Mouse (Mus musculus): Measurements from ENCODE around the gene Ppp1r13b. TPM values are rescaled to one million over a fixed set of nuclear protein-coding genes. Genes with fewer than 3 reads are reported as not detected.
A peak's percentile ranks its signal among the peaks of the same experiment; 100 is the strongest.

The Ppp1r13b gene
- total RNA-seq, 2 experiments from 2014 or later, result 8.5 to 9.0 TPM

GRCm38 (mm10) chr12:111809762-111810161 lies 98.1 kb downstream of the Ppp1r13b start:
- intact Hi-C loops (cut with DNase I; ENCODE audit: low total_unique reads), result no loop called here
- DNase-seq, result peak; percentile 91

GRCm38 (mm10) chr12:111808775-111809174 lies 99.1 kb downstream of the Ppp1r13b start:
- intact Hi-C loops (cut with DNase I; ENCODE audit: low total_unique reads), result no loop called here
- DNase-seq, result no peak

GRCm38 (mm10) chr12:111803538-111803937 lies 104.4 kb downstream of the Ppp1r13b start:
- no peak for DNase-seq
- intact Hi-C loops (cut with DNase I; ENCODE audit: low total_unique reads), result no loop called here

GRCm38 (mm10) chr12:111800459-111801183 lies 107.3 kb downstream of the Ppp1r13b start:
- intact Hi-C loops (cut with DNase I; ENCODE audit: low total_unique reads), result no loop called here
- DNase-seq, result no peak

- no peak for DNase-seq
- intact Hi-C loops (cut with DNase I; ENCODE audit: low total_unique reads), result no loop called here
These were observed 109.4 kb downstream of the Ppp1r13b start for GRCm38 (mm10) chr12:111798493-111798892.

- DNase-seq, result no peak
- intact Hi-C loops (cut with DNase I; ENCODE audit: low total_unique reads), result no loop called here
These were observed 110.7 kb downstream of the Ppp1r13b start for GRCm38 (mm10) chr12:111797251-111797650.

GRCm38 (mm10) chr12:111795180-111795895 lies 112.6 kb downstream of the Ppp1r13b start:
- intact Hi-C loops (cut with DNase I; ENCODE audit: low total_unique reads), result no loop called here
- peak; percentile 57 for DNase-seq

- intact Hi-C loops (cut with DNase I; ENCODE audit: low total_unique reads), result no loop called here
- DNase-seq, result no peak
These were observed 113.3 kb downstream of the Ppp1r13b start for GRCm38 (mm10) chr12:111794526-111795179.

GRCm38 (mm10) chr12:111794102-111794501 lies 113.8 kb downstream of the Ppp1r13b start:
- peak; percentile 84 for DNase-seq
- intact Hi-C loops (cut with DNase I; ENCODE audit: low total_unique reads), result no loop called here

GRCm38 (mm10) chr12:111791474-111792104 lies 116.3 kb downstream of the Ppp1r13b start:
- intact Hi-C loops (cut with DNase I; ENCODE audit: low total_unique reads), result no loop called here
- no peak for DNase-seq

GRCm38 (mm10) chr12:111790631-111791030 lies 117.3 kb downstream of the Ppp1r13b start:
- no peak for DNase-seq
- intact Hi-C loops (cut with DNase I; ENCODE audit: low total_unique reads), result no loop called here

GRCm38 (mm10) chr12:111790090-111790489 lies 117.8 kb downstream of the Ppp1r13b start:
- DNase-seq, result no peak
- intact Hi-C loops (cut with DNase I; ENCODE audit: low total_unique reads), result no loop called here

GRCm38 (mm10) chr12:111787015-111787414 lies 120.9 kb downstream of the Ppp1r13b start:
- DNase-seq, result no peak
- intact Hi-C loops (cut with DNase I; ENCODE audit: low total_unique reads), result no loop called here

- DNase-seq, result no peak
- intact Hi-C loops (cut with DNase I; ENCODE audit: low total_unique reads), result no loop called here
These were observed 122.7 kb downstream of the Ppp1r13b start for GRCm38 (mm10) chr12:111785174-111785573.

- intact Hi-C loops (cut with DNase I; ENCODE audit: low total_unique reads), result no loop called here
- no peak for DNase-seq
These were observed 128.4 kb downstream of the Ppp1r13b start for GRCm38 (mm10) chr12:111779544-111779943.

Other genes starting within 250 kb of the Ppp1r13b start
- gene Ckb, start 235.8 kb downstream of the Ppp1r13b start, total RNA-seq (2021), result 10 to 100 TPM; 19.8 to 32.6 TPM
- gene Trmt61a, start 230.0 kb downstream of the Ppp1r13b start, total RNA-seq (2021), result 1 to 10 TPM; 2.7 to 4.7 TPM
- gene Bag5, start 194.9 kb downstream of the Ppp1r13b start, total RNA-seq (2021), result 10 to 100 TPM; 14.9 to 17.2 TPM
- gene Apopt1, start 194.8 kb downstream of the Ppp1r13b start, total RNA-seq (2021), result 10 to 100 TPM; 34.2 to 35.6 TPM
- gene Klc1, start 149.3 kb downstream of the Ppp1r13b start, total RNA-seq (2021), result 10 to 100 TPM; 53.4 to 62.2 TPM
- gene Xrcc3, start 94.2 kb downstream of the Ppp1r13b start, total RNA-seq (2021), result under 1 TPM; 0.53 to 0.86 TPM
- gene Zfyve21, start 93.9 kb downstream of the Ppp1r13b start, total RNA-seq (2021), result 10 to 100 TPM; 15.1 to 18.6 TPM
- 100 to 1,000 TPM; 816 to 919 TPM for gene Atp5mpl, start 58.9 kb upstream of the Ppp1r13b start, total RNA-seq (2021)
- gene Tdrd9, start 63.4 kb upstream of the Ppp1r13b start, total RNA-seq (2021), result under 1 TPM; 0.31 to 0.38 TPM
- not detected for gene Rd3l, start 73.2 kb upstream of the Ppp1r13b start, total RNA-seq (2021)
- gene Aspg, start 198.6 kb upstream of the Ppp1r13b start, total RNA-seq (2021), result not detected
- 1 to 10 TPM; 8.2 to 8.6 TPM for gene Kif26a, start 238.1 kb upstream of the Ppp1r13b start, total RNA-seq (2021)

All from gastrocnemius, postnatal 14 days (tissue).